Mouse (Mus musculus) CH12.LX (cell line): ENCODE results near the gene Olfr1393. TPM values are rescaled to one million over a fixed set of nuclear protein-coding genes. Genes with fewer than 3 reads are reported as not detected.

Experiments
- DNase-seq: peaks from one replicate; pipeline ENCODE4 v3.0.0-alpha.2; 2013; ENCODE audit errors: extremely low read depth
- H3K27ac ChIP-seq: 2 replicates; pipeline ENCODE4 v1.5.1; 2012; ENCODE audit warnings: low read depth, mild to moderate bottlenecking, control low read depth, moderate library complexity; ENCODE audit not compliant: insufficient read depth
- H3K27me3 ChIP-seq: replicated peaks from 2 replicates; pipeline ENCODE3; 2012; ENCODE audit warnings: inconsistent platforms
- H3K36me3 ChIP-seq, 2 experiments: replicated peaks in 1 of 2; 2 replicates each; pipeline versions ENCODE3 to v1.6.1; 2012; ENCODE audit warnings: inconsistent platforms in 1 of 2, low read length in 1 of 2, mild to moderate bottlenecking in 1 of 2, mixed read lengths in 1 of 2, moderate library complexity in 1 of 2; ENCODE audit not compliant: control insufficient read depth in 1 of 2, insufficient read depth in 1 of 2
- H3K4me1 ChIP-seq, 2 experiments: 2 replicates each; pipeline ENCODE4 v1.6.1; 2012; ENCODE audit warnings: inconsistent platforms in 1 of 2, moderate library complexity in 1 of 2; ENCODE audit not compliant: insufficient read depth in 2 of 2, control insufficient read depth in 1 of 2
- H3K4me2 ChIP-seq: 2 replicates; pipeline ENCODE4 v1.6.1; 2012; ENCODE audit warnings: low read depth, mild to moderate bottlenecking, control low read depth; ENCODE audit not compliant: poor library complexity, insufficient read depth, severe bottlenecking
- H3K4me3 ChIP-seq, 3 experiments: fragments of 150-350 bp in 1 of 3; sonication (generic) in 1 of 3; replicated peaks in 1 of 3; 2 replicates each; pipeline versions ENCODE3 to v1.5.1; 2011 to 2012; ENCODE audit warnings: low read depth in 2 of 3, low read length in 2 of 3, mild to moderate bottlenecking in 2 of 3, moderate library complexity in 2 of 3, control low read depth in 1 of 3, improper control_type of control experiment in 1 of 3, inconsistent platforms in 1 of 3, mixed read lengths in 1 of 3; ENCODE audit not compliant: poor library complexity in 1 of 3
- H3K79me2 ChIP-seq: replicated peaks from 2 replicates; pipeline ENCODE4 v1.6.1; 2012; ENCODE audit warnings: mild to moderate bottlenecking, moderate library complexity; ENCODE audit not compliant: control insufficient read depth, poor library complexity, insufficient read depth, severe bottlenecking; ENCODE audit errors: extremely low read depth
- H3K9ac ChIP-seq: 2 replicates; pipeline ENCODE4 v1.6.1; 2012; ENCODE audit warnings: low read depth, mild to moderate bottlenecking, control low read depth, moderate library complexity; ENCODE audit not compliant: insufficient read depth
- H3K9me3 ChIP-seq: replicated peaks from 2 replicates; pipeline ENCODE3; 2012; ENCODE audit warnings: low read length, inconsistent platforms, mixed read lengths
- CHD2 ChIP-seq: IDR thresholded peaks from 2 replicates; pipeline ENCODE4 v1.6.1; 2011; ENCODE audit warnings: low read length, improper control_type of control experiment
- ETS1 ChIP-seq: conservative IDR thresholded peaks from 2 replicates; pipeline ENCODE4 v1.6.1; 2012; ENCODE audit warnings: low read depth, mild to moderate bottlenecking, inconsistent platforms, low read length, improper control_type of control experiment, moderate library complexity
- GABPA ChIP-seq: IDR thresholded peaks from 2 replicates; pipeline ENCODE4 v1.6.1; 2012; ENCODE audit warnings: low read depth, low read length, improper control_type of control experiment, inconsistent platforms; ENCODE audit not compliant: insufficient replicate concordance
- IRF4 ChIP-seq: IDR thresholded peaks from 2 replicates; pipeline ENCODE4 v1.6.1; 2014; ENCODE audit warnings: low read depth, mild to moderate bottlenecking, inconsistent platforms, low read length, improper control_type of control experiment
- JUN ChIP-seq: IDR thresholded peaks from 2 replicates; pipeline ENCODE4 v1.6.1; 2011; ENCODE audit warnings: low read depth, mild to moderate bottlenecking, low read length, improper control_type of control experiment, moderate library complexity; ENCODE audit not compliant: insufficient read depth
- JUND ChIP-seq: conservative IDR thresholded peaks from 2 replicates; pipeline ENCODE4 v1.6.1; 2011; ENCODE audit warnings: low read depth, low read length, improper control_type of control experiment
- KAT2A ChIP-seq: IDR thresholded peaks from 2 replicates; pipeline ENCODE4 v1.6.1; 2012; ENCODE audit warnings: low read length, improper control_type of control experiment, inconsistent platforms; ENCODE audit not compliant: insufficient replicate concordance
- MAZ ChIP-seq: IDR thresholded peaks from 2 replicates; pipeline ENCODE4 v1.6.1; 2012; ENCODE audit warnings: low read depth, mild to moderate bottlenecking, inconsistent platforms, low read length, improper control_type of control experiment, moderate library complexity
- PAX5 ChIP-seq: IDR thresholded peaks from 2 replicates; pipeline ENCODE4 v1.6.1; 2012; ENCODE audit warnings: low read length, inconsistent platforms, mixed read lengths
- POLR2AphosphoS2 ChIP-seq: IDR thresholded peaks from 2 replicates; pipeline ENCODE4 v1.6.1; 2011; ENCODE audit warnings: low read depth, low read length, improper control_type of control experiment
- RAD21 ChIP-seq: IDR thresholded peaks from 2 replicates; pipeline ENCODE4 v1.6.1; 2011; ENCODE audit warnings: low read depth, mild to moderate bottlenecking, low read length, improper control_type of control experiment, moderate library complexity
- RCOR1 ChIP-seq: conservative IDR thresholded peaks from 2 replicates; pipeline ENCODE4 v1.6.1; 2012; ENCODE audit warnings: low read depth, mild to moderate bottlenecking, inconsistent platforms, low read length, improper control_type of control experiment
- SIN3A ChIP-seq: IDR thresholded peaks from 2 replicates; pipeline ENCODE4 v1.6.1; 2012; ENCODE audit warnings: low read length, improper control_type of control experiment, inconsistent platforms
- TBP ChIP-seq: conservative IDR thresholded peaks from 2 replicates; pipeline ENCODE4 v1.6.1; 2011; ENCODE audit warnings: low read depth, low read length, improper control_type of control experiment
- TCF12 ChIP-seq: IDR thresholded peaks from 2 replicates; pipeline ENCODE4 v1.6.1; 2014; ENCODE audit warnings: low read depth, mild to moderate bottlenecking, inconsistent platforms, low read length, improper control_type of control experiment
- UBTF ChIP-seq: IDR thresholded peaks from 2 replicates; pipeline ENCODE4 v1.6.1; 2012; ENCODE audit warnings: low read depth, mild to moderate bottlenecking, inconsistent platforms, low read length, improper control_type of control experiment, moderate library complexity
- USF1 ChIP-seq: IDR thresholded peaks from 2 replicates; pipeline ENCODE4 v1.6.1; 2014; ENCODE audit warnings: low read depth, mild to moderate bottlenecking, inconsistent platforms, low read length, improper control_type of control experiment
- USF2 ChIP-seq: conservative IDR thresholded peaks from 2 replicates; pipeline ENCODE4 v1.6.1; 2011; ENCODE audit warnings: low read depth, low read length, improper control_type of control experiment
- ZC3H11A ChIP-seq: IDR thresholded peaks from 2 replicates; pipeline ENCODE4 v1.6.1; 2012; ENCODE audit warnings: low read depth, mild to moderate bottlenecking, inconsistent platforms, low read length, improper control_type of control experiment
- ZKSCAN1 ChIP-seq: IDR thresholded peaks from 2 replicates; pipeline ENCODE4 v1.6.1; 2012; ENCODE audit warnings: low read depth, inconsistent platforms, low read length, improper control_type of control experiment, borderline replicate concordance
- dilution Hi-C: fragments of 300-500 bp; cut with MboI; formaldehyde crosslinking; loops from 2 replicates; pipeline ENCODE4 v1.14.3; 2020; ENCODE audit warnings: low sequenced_read_pairs; ENCODE audit not compliant: extremely low pct_unique_long_range_greater_than_20kb, extremely low pct_ligation_motif_present
- in situ Hi-C: fragments of 300-500 bp; cut with MboI; formaldehyde crosslinking; loops from 3 replicates; pipeline ENCODE4 v1.14.3; 2019; ENCODE audit warnings: low sequenced_read_pairs, low pct_ligation_motif_present, low pct_unique_long_range_greater_than_20kb, mixed read lengths
- polyA plus RNA-seq: library from polyadenylated mRNA; unstranded; fragments of >175 nt; gene quantifications from 2 replicates; pipeline ENCODE4 v1.2.1, GENCODE M21; 2012; ENCODE audit warnings: low read depth; ENCODE audit not compliant: insufficient read length
- total RNA-seq, 2 experiments: library from RNA; depleted of rRNA; stranded (reverse); fragments of 300-350 nt in 1 of 2; fragments of >200 nt in 1 of 2; gene quantifications; 2 replicates each; pipeline ENCODE4 v1.2.3; 2012 to 2014

Olfr1393 gene
- total and polyA plus RNA-seq, 3 experiments, result 0.10 TPM; not detected in 2

- peaks cover 60 to 90% of the 10 kb centered on the region in 2 experiments for H3K36me3 ChIP-seq
- in situ Hi-C loops, result loop anchor here (5.0 to 25.0 kb wide), 3 partner anchors 63 to 475 kb away; partner anchors contain the start of gene Olfr1396
- H3K27me3 ChIP-seq, result no peaks in the 10 kb centered on the region
- H3K4me2 ChIP-seq, result no peak overlapping the region
- peaks cover 24% of the 10 kb centered on the region for H3K79me2 ChIP-seq
- H3K9me3 ChIP-seq, result no peaks in the 10 kb centered on the region
- no peak overlapping the region for H3K27ac ChIP-seq
- dilution Hi-C loops, result no loop called here
- no peak overlapping the region for H3K9ac ChIP-seq
- no peak overlapping the region for H3K4me3 ChIP-seq
- no peak for DNase-seq
- TF ChIP-seq MAZ (no peak), IRF4 (no peak), USF1 (no peak), KAT2A (no peak), SIN3A (no peak), RCOR1 (no peak), PAX5 (no peak), ZKSCAN1 (no peak), JUN (no peak), TBP (no peak), ETS1 (no peak), ZC3H11A (no peak), JUND (no peak), CHD2 (no peak), GABPA (no peak), TCF12 (no peak), USF2 (no peak), POLR2AphosphoS2 (no peak), UBTF (no peak)
- TF ChIP-seq, all 38 proteins: peak for 0
- H3K4me1 ChIP-seq, result peaks cover 3 to 27% of the 10 kb centered on the region in 2 experiments
These were observed 18.3 kb upstream of the Olfr1393 start for GRCm38 (mm10) chr11:49259829-49260228.

GRCm38 (mm10) chr11:49260598-49261312, 17.3 kb upstream of the Olfr1393 start:
- dilution Hi-C loops, result no loop called here
- peaks cover 55 to 87% of the 10 kb centered on the region in 2 experiments for H3K36me3 ChIP-seq
- H3K4me3 ChIP-seq, result no peak overlapping the region
- H3K27me3 ChIP-seq, result no peaks in the 10 kb centered on the region
- in situ Hi-C loops, result loop anchor here (5.0 to 25.0 kb wide), 3 partner anchors 63 to 476 kb away; partner anchors contain the start of gene Olfr1396
- peaks cover 3 to 18% of the 10 kb centered on the region in 2 experiments for H3K4me1 ChIP-seq
- H3K9ac ChIP-seq, result no peak overlapping the region
- no peaks in the 10 kb centered on the region for H3K9me3 ChIP-seq
- no peak overlapping the region for H3K4me2 ChIP-seq
- TF ChIP-seq RAD21, result no peak
- peak; percentile 3; the same call in 1 of the 2 replicates for TF ChIP-seq POLR2AphosphoS2
- no peak for TF ChIP-seq MAZ
- peaks cover 17% of the 10 kb centered on the region for H3K79me2 ChIP-seq
- no peak overlapping the region for H3K27ac ChIP-seq
- no peak for DNase-seq
